Mouse (Mus musculus): ENCODE data around the gene Atg2b.

Atg2b gene

DNA sequence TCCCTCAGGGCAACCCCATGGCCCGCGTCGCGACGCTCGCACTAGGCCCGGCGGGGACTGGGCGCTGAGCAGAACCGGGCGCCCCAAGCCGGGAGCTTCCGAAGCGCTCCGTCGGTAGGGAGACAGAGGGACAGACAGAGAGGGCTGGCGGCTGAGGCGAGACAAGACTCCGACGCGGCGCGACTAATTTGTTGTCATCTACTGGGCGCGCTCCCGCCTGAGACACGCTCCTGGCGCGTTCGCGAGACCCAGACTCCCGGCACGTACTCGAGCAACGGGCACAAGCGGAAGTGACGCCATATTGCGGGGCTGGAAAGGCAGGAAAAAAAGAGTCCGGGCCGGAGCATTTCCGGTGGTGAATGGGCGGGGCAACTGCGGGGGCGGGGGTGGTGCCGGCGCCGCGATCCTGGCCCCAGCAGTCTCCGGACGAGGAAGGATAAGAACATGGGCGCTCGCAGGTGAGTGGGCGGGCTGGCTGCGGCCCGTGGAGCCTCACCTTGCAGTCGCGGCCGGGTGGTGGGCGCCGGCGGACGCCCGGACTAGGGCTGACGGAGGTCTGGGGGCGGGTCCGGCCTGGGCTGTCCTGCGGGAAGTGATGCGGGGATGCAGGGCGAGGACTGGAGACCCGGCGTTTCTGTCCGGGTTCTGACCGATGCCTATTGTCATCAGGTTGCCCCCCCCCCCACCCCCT lies at the start of gene Atg2b:
Atg2b (minus strand) TSS at position 211 of the 691 bp plus-strand sequence.
- peak; percentile 89 for DNase-seq (ENCODE audit: low spot score)

DNA sequence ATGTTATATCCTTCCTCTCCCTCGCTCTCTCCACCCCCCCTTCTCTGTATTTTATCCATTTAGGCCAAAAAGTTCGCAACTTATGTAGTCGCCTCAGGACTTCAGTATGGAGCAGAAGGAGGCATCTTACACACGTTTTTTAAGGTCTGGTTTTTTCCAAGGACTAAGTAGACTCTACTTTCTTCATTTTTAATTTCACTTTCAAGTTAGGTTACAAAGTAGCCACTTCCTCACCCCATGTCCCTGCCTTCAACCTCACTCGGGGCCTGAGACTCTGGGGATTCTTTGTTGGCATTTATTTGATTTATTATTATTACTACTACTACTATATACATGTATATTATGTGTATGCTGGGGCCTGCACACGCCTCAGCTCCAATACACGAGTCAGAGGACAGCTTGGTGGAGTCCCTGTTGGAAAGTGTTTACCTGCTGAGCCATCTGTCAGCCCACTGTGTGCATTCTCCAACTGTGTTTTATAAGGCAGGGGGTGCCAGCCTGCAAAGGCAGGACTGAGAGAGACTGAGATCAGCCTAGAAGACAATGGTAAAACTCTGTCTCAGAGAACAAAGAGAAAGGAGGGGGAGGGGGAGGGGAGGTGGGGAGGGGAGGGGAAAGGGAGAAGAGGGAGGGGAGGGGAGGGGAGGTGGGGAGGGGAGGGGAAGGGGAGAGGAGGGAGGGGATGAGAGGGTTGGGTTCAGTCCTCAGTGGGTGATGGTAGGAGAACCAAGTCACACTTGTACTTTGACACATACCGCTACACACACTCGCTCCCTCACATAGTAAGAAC lies 48.6 kb upstream of the Atg2b start:
- DNase-seq (ENCODE audit: low spot score), result no peak

DNA sequence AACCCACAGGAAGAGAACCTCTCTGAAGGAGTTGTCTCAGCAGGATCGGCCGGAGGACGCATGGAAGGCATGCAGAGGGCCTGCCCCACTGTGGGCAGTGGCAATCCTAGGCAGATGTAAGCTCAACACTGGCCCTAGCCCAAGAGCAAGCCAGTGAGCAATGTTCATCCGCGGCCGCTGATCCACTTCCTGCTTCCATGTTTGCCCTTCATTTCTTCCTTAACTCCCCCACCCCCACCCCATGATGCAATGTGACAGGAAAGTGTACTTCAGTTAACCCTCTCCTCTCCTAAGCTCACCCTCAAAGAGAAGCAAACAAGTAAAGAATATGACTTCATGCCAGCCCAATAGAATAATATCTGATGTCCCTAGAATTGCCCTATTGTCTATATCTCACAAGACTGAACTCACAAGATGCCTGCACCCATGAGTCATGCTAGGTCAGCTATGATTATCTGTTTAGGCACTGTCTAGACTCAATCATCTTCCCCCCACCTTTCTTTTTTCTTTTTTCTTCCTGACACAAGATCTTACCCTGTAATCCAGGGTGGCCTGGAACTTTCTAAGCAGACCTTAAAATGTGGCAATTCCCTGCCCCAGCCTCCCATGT lies 45.9 kb upstream of the Atg2b start:
- no peak for DNase-seq (ENCODE audit: low spot score)

DNA sequence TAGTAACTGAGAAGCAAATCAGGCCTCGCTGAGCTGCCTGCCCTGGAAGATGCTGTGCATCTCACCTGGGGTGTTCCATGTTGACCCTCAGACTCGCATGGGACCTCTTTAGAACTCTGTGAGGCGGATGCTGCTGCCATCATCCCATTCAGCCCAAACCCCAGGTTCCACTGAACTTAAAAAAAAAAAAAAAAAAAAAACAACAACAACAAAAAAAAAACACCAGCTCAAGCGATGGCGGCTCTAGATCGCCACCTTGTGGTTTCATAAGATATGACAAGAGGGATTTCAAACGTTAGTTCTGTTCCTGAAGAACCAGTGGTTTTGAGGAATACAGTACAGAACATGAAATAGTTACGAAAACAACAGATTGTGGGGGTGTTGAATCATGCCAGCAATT lies 43.0 kb upstream of the Atg2b start:
- DNase-seq (ENCODE audit: low spot score), result no peak

DNA sequence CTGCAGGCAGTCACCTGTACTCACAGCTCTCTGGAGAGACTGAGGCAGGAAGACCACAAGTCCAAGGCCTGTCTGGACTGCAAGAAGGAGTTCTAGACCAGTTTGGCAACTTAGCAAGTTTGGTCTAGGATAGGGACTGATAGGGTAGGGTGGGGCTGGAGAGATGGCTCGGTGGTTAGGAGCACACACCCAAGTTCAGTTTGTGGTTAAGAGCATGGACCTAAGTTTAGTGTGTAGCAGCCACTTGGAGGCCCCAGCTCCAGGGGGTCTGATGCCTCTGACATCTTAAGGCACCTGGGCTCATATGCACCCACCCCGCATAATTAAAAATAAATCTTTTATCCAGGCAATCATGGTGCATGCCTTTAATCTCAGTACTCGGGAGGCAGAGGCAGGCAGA lies 42.3 kb upstream of the Atg2b start:
- no peak for DNase-seq (ENCODE audit: low spot score)

DNA sequence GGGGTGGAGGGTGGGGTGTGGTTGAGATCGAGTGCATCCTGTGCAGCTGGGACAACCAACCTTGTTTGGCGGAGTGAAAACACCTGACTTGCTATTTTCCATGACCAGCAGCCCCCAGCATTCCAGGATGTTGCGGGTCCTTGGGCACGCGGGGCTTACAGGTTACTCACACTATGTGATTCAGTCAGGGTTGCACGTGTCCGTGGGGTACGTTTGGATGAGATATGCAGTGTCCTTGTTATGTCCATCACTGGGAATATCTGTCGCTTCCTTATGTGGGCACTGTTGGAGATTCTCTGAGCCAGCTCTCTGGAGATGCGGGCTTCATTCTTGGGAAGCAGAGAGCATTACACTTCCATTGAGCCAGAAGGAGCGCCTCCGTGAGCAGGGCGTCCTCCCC lies 40.7 kb upstream of the Atg2b start:
- no peak for DNase-seq (ENCODE audit: low spot score)

DNA sequence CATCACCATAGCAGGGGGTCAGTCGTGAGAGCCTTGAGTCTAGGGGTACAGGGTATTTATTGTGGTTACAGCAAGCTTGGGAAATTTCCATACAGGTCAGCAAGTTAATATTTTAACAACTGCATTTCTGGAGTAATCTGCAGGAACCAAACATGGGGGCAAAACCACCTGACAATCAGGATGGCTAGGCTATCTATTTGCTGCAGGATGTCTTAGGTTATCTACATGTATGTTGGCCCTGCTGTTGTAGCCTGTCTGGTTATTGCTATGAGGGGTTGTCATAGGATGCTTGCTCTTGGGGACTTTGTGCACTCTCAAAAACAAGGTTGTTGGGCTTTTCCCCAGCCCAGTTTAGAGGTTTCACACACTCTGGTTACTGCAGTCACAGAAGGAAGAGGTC lies 39.6 kb upstream of the Atg2b start:
- no peak for DNase-seq (ENCODE audit: low spot score)

DNA sequence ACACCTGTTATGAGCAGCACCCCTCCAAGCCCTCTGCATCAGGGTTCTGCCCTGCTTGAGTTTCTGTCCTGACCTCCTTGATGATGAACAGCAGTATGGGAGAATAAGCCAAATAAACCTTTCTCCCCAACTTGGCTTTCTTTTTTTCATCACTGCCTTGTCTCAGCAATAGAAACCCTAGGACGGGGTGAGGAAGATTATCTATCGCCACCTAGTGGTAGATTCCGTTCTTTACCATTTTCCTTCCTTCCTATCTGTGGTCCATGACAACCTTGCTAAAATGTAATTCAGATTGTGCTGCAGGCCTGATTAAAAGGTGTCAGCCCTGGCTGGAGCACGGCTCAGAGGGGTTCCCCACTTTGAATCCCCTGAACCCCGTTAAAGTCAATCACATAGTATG lies 37.6 kb upstream of the Atg2b start:
- DNase-seq (ENCODE audit: low spot score), result no peak

DNA sequence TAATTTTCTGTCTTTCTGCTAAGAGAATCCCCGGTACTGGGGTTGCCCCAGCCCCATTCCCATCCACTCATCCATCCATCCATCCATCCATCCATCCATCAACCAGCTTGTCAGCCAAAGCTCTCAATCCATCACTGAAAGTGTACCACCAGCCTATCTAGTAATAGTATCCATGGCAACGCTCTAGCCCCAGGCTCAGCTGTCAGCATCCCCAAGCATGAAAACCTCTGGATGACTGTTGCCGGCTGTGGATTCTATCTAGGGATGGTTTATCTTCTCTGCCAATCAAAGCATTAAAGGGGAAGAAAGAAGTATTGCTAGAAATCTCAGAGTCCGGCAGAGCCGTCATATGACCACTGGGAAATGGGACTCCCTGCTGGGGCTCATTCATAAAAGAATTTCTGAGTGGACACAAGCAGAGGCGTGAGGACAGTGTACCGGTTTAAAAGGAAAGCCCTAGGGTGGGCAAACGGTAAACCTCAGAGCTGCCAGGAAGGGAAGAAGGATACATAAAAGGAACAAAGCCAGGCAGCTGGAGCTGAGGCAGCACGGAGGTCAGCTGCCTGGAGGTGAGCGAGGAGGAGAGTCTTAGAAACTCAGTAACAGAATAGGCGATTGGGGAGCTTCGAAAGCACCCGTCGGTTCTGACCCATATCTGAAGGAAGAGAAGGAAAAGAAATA lies 36.6 kb upstream of the Atg2b start:
- DNase-seq (ENCODE audit: low spot score), result no peak

DNA sequence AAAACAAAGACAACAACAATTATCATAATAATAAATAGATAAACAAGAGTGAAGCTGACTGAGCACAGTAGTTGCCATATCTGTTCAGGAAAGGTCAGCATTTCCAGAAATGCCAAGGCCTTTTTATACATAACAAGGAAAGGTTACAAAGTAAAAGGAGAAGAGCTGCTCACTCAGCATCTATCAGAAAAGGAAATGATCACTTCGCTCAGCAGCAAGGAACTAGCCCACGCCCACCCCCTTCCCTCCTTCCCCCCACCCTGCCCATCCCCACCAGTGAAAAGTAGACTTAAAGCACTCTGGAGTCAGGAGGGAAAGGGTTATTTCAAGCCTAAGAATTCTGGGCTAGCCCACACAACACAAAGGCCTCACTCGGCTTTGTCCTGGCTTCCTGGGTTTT lies 35.2 kb upstream of the Atg2b start:
- DNase-seq (ENCODE audit: low spot score), result no peak

DNA sequence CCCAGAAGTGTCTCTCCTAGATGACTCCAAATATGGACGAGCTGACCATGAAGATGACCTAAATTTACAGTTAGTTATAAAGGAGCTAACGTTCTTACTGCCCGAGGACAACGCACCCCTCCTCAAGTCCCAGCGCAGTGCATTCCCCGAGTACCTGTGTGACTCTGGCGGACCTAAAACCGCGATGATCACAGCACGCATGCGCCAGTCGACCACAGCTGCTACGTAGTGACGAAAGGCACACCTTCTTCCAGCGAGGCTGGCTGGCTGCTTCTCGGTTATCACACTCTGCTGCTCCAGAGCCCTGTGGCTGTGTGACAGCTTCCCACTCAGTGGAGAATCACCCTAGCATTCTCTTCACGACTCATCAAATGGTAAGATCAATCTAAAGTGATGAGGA lies 33.6 kb upstream of the Atg2b start:
- no peak for DNase-seq (ENCODE audit: low spot score)

DNA sequence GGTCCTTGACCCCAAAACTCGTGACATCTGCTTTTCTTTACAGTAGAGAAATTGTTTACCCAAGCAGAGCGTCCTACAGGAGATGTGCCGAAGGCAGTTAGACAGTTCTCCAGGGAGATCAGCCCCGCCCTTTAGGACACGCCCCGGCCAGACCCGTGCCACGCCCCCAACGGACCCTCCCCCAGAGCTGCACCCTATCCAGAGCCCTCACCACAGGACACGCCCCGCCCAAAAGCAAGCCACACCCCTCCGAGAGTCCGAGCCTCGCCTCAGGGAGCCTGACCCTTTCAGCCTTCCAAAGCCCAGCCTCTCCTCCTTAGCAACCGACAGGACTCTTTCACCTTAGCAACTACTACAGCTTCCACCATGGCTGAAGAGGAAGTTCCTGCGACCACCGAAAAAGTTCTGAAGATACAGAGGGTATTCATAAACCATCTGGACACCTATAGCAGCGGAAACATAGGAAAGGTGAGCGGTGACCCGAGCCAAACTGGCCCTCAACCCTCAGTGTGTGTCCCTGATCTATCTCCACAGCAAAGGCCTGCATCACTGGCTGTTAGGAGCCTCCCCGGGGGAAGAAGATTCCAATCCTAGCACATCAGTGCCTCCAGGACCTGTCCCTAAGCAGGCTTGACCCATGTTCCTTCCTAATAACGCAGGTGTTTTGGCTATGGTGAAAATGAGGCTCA lies 20.9 kb upstream of the Atg2b start, which contains the start of gene Ak7:
Ak7 (plus strand) TSS at position 178 of the 689 bp plus-strand sequence.
- peak; percentile 24 for DNase-seq (ENCODE audit: low spot score)

DNA sequence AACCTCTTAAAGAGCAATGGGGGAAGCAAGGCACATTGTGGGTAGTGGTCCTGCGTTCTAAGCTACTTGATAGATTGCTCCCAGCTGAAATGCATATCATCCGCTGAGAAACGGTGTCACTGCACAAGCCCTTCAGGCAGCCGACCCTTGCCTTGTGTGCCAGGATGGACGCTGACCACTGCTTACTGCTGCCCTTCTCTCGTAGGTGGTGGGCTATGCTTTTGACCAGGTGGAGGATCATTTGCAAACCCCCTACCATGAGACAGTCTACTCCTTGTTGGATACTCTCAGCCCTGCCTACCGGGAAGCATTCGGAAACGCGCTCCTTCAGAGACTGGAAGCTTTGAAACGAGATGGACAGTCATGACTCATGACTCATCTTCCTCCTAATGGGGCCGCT lies 15.4 kb upstream of the Atg2b start:
- DNase-seq (ENCODE audit: low spot score), result no peak

DNA sequence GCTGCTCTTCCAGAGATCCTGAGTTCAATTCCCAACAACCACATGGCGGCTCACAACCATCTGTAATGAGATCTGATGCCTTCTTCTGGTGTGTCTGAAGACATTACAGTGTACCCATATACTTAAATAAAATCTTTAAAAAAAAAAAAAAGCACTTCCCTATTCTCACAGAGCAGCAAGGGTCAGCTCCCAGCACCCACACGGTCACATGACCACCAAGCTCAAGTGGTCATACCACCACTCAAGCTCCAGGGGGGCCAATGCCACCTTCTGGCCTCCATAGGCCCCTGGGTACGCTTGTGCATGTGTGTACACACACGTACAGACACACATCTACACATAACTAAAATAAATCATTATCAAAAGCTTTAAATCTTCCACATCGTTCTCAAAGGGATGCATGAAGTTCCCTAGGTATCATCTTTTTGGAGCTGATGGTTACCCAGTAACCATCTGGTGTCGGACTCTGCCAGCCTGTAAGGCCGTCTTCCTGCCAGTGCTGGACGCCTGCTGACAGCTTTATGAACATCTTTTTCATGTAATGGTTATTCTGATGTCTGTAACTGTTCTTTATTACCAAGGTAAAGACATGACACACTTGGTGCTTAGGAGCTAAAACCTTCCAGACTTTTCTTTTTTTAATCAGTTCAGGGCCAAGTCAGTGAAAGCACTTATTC lies 12.2 kb upstream of the Atg2b start:
- no peak for DNase-seq (ENCODE audit: low spot score)

DNA sequence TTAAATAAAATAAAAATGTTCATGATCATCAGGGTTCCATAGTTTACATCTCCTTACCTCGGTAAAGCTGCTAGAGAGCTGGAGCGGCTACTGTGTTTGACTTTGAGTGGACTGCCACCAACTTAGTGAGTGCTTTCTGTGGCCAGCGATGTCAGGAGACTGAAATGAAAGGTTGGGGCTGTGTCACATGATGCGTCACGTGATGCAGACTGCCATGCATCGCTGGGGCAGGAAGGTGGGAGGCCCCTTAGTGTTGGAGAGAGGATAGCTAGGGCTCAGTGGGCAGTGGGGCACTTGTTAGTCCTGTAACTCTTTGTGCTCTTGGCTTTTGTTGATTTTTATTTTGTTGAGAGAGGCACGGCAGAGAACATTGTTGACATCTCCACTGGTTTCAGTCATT lies 10.8 kb upstream of the Atg2b start:
- no peak for DNase-seq (ENCODE audit: low spot score)

DNA sequence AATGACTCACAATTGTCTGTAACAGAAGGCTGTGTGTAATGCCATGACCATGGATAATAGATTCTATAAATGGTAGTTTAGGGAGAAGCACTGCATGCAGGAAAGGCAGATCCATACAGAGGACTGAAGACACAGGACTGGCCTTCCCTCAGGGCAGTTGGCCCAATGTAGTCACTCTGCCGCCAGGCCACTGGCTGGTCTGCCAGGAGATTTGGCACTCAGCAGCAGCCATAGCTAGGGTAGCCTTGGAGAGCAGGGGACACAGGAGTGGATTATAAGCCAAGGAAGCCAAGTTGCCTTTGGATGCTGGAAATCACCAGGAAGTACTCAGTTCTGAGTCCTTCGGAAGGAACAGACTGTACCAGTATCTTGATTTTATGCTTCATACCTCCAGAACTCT lies 9.0 kb upstream of the Atg2b start:
- DNase-seq (ENCODE audit: low spot score), result no peak

DNA sequence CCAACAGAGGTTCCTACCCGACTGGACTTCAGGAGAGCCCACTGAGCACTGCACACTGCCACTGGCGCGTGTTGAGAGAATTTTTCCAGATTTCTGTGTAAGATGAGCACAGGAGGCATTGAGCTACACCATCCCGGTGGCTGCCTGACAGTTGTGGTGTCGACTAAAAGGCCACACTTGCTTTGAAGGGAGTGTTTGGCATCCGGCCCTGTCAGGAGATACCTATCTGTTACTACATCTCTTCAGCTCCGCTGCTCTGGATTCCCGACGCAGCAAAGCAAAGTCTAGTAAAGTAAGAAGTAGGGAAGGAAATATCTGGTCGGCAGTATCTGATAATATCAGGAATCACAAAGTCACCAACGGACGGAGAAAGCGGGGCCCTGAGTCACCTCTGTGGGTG lies 4.4 kb upstream of the Atg2b start:
- DNase-seq (ENCODE audit: low spot score), result no peak

DNA sequence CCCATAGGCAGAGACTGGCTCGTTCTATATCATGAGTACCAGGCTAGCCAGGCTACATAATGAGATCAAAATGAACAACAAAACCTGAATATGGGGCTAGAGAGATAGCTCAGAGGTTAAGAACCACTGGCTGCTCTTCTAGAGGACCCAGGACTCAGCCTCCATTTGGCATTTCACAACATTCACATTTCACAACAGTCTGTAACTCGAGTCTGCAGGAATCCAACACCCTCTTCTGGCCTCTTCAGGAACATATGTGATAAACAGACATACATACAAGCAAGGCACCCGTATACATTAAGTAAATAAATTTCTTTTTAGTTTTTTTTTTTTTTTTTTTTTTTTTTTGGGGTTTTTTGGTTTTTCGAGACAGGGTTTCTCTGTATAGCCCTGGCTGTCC lies 3.5 kb upstream of the Atg2b start:
- no peak for DNase-seq (ENCODE audit: low spot score)

DNA sequence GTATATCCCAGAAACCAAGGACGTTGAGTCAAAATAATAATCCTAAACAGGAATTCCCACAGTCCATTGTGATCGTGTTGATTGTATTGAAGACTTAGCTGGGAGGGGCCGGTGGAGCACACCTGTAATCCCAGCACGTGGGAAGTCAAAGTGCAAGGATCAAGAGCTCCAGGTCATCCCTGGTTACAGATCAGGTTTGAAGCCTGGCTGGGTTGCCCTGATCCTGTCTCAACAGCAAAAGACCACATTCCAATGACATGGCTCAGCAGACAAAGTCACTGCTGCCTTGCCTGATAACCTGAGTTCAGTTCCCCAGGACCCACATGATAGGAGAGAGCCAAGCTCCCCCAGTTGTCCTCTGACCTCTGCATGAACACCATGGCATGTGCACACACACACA lies 2.4 kb upstream of the Atg2b start:
- no peak for DNase-seq (ENCODE audit: low spot score)

DNA sequence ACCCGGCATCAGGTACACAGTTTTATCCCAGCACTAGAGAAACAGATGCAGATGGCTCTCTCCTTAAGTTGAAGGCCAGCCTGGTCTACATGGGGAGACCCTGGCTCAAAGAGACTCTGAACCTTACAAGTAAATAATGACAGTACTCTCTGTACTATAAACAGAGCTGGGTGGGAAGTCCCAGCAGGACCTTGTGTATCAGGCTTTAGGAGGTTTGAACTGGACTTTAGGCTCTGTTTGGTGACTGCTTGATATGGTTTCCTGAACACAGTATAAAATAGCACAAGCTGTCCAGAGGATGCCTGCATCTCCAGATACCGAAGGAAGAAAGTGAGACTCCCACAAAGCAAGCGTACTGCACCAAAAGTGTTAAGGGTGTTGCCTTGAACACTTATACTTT lies 1.8 kb upstream of the Atg2b start:
- DNase-seq (ENCODE audit: low spot score), result no peak
